Mouse (Mus musculus) liver, postnatal 0 days (tissue): Measurements from ENCODE around the gene Rexo1.

Experiments used
- CTCF ChIP-seq: sonication (generic); IDR thresholded peaks from 2 replicates; pipeline ENCODE4 v1.5.1; 2016; ENCODE audit warnings: antibody characterized with exemption, low read depth
- EP300 ChIP-seq: IDR thresholded peaks from 2 replicates; pipeline ENCODE4 v1.6.1; 2016; ENCODE audit warnings: antibody characterized with exemption, low read depth, mild to moderate bottlenecking

GRCm38 (mm10) chr10:80545590-80545989, 15.8 kb downstream of the Rexo1 start:
- TF ChIP-seq CTCF (no peak), EP300 (no peak)
